20 mouse cellular contexts compared by ENCODE assay signal in genomic region chr11:32280646-32281045, GRCm38 (mm10). TPM values are rescaled to one million over a fixed set of nuclear protein-coding genes. Genes with fewer than 3 reads are reported as not detected.
"Had no signal": no experiment of that assay in that cellular context is flagged by ENCODE, and none has a peak within 500 bp of the region (broad histone marks: within the 10 kb centered on the region; RNA-seq: fewer than 3 reads in every experiment).

No protein-coding gene starts in this region.

- H3K9ac ChIP-seq: limb, embryonic 15.5 days; lung, embryonic 14.5 days; neural tube, embryonic 15.5 days had no signal

- H3K4me2 ChIP-seq: limb, embryonic 15.5 days; lung, embryonic 14.5 days; neural tube, embryonic 15.5 days had no signal

- DNase-seq: kidney, adult 9 months; kidney, postnatal 36 days; layer of hippocampus, adult 9-11 months; layer of hippocampus, postnatal 36 days; lung, embryonic 14.5 days; lung, postnatal 10 days; lung, postnatal 4 days; midbrain, embryonic 14.5 days; right cerebral cortex, adult 18-20 months; right cerebral cortex, postnatal 25 days had no signal

- H3K36me3 ChIP-seq: limb, embryonic 15.5 days; midbrain, embryonic 10.5 days; neural tube, embryonic 15.5 days had no signal

- H3K9me3 ChIP-seq: limb, embryonic 15.5 days; midbrain, embryonic 10.5 days; neural tube, embryonic 15.5 days had no signal

- H3K4me3 ChIP-seq: limb, embryonic 15.5 days; midbrain, embryonic 10.5 days; myocyte; neural tube, embryonic 15.5 days had no signal

- H3K27ac ChIP-seq: kidney, postnatal 0 days; limb, embryonic 15.5 days; midbrain, embryonic 10.5 days; neural tube, embryonic 15.5 days had no signal

- H3K4me1 ChIP-seq: limb, embryonic 15.5 days; midbrain, embryonic 10.5 days; neural tube, embryonic 15.5 days had no signal

RNA-seq across cellular contexts. Expression of gene Hba-x, which starts 4.4 kb away (rescaled TPM):
- total RNA-seq: layer of hippocampus, adult 18-20 months; layer of hippocampus, postnatal 36 days; left cerebral cortex, adult 8-10 months; left cerebral cortex, postnatal 25 days; megakaryocyte, adult 5-6 weeks had no signal
- polyA plus RNA-seq: myocyte; small intestine, adult 2 months had no signal

RNA-seq across cellular contexts. Expression of gene Hbq1b, which starts 6.1 kb away (rescaled TPM):
- total RNA-seq: megakaryocyte, adult 5-6 weeks had no signal
- polyA plus RNA-seq: midbrain, embryonic 14.5 days; small intestine, adult 2 months had no signal

RNA-seq across cellular contexts. Expression of gene Hba-a2, which starts 15.6 kb away (rescaled TPM):
- polyA plus RNA-seq: myocyte had no signal
